Mouse (Mus musculus) kidney, adult 2 months (tissue): ENCODE data around the gene Fars2.

Source experiments
- CTCF ChIP-seq: fragments of 200-500 bp; conservative IDR thresholded peaks from 2 replicates; pipeline ENCODE4 v1.5.1; 2011; ENCODE audit warnings: low read depth, mild to moderate bottlenecking, control low read depth, low read length, moderate library complexity, mixed read lengths; ENCODE audit not compliant: insufficient read depth, insufficient read length
- POLR2A ChIP-seq: fragments of 200-500 bp; IDR thresholded peaks from one replicate; pipeline ENCODE4 v1.6.1; 2011; ENCODE audit warnings: low read depth, low read length, control low read depth

- TF ChIP-seq POLR2A (no peak), CTCF (no peak)
Measured at GRCm38 (mm10) chr13:36714101-36714500, 596.9 kb downstream of the Fars2 start.
